Mouse (Mus musculus): Measurements from ENCODE around the gene Kdm1a. TPM values are rescaled to one million over a fixed set of nuclear protein-coding genes. Genes with fewer than 3 reads are reported as not detected.

The Kdm1a gene
- polyA plus RNA-seq, 1 experiment from 2014 or later = 52.7 TPM

- Histone ChIP-seq H3K9ac (replicated peaks; ENCODE audit: low read depth, low read length) (peak overlapping the region; percentile 50), H3K4me3 (ENCODE audit: low read depth, low read length) (peak overlapping the region; percentile 56), H3K27me3 (ENCODE audit: control insufficient read depth, insufficient read depth, low read length) (0 out of 2 replicates have a peak, but pooled peaks cover 4% of the 10 kb centered on the region), H3K27ac (ENCODE audit: low read length) (no peak overlapping the region), H3K4me2 (replicated peaks; ENCODE audit: low read depth, low read length) (peak overlapping the region; percentile 96), H3K4me1 (ENCODE audit: control insufficient read depth, insufficient read depth, low read length) (peaks cover 11% of the 10 kb centered on the region), H3K36me3 (ENCODE audit: control insufficient read depth, insufficient read depth, low read length) (no peaks in the 10 kb centered on the region), H3K9me3 (ENCODE audit: control insufficient read depth, low read depth, low read length) (no peaks in the 10 kb centered on the region)
- 2% methylated on average over 76 of the region's 76 CpGs for WGBS
- no peak for ATAC-seq (ENCODE audit: insufficient number of reproducible peaks, insufficient read depth, low FRiP score, low read depth)
Observed at GRCm38 (mm10) chr4:136637563-136638229, 35.2 kb upstream of the Kdm1a start.

DNA sequence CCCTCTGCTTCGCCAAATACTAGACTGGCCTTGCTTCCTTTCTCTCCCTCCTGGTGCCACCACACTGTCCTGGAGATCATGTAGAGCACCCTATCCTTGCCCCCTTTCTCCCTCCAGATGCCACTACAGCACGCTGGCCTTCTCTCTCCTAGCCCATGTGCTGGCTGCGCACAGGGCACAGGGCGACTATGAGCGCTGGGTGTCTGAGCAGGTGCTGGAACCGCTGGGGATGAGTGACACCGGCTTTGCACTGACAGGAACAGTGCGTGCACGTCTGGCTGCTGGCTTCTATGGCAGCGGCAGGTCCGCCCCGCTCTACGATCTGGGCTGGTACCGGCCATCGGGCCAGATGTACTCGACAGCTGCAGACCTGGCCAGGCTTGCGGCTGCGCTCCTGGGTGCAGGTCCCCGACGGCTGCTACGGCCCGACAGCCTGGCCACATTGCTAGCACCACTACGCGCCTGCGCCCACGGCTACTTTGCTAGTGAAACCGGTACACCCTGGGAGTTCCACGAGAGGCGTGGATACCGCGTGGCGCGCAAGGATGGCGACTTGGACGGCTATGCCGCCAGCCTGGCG is 34.5 kb upstream of the Kdm1a start:
- Histone ChIP-seq H3K27ac (ENCODE audit: low read length) (no peak overlapping the region), H3K9ac (replicated peaks; ENCODE audit: low read depth, low read length) (peak overlapping the region; percentile 50), H3K36me3 (ENCODE audit: control insufficient read depth, insufficient read depth, low read length) (no peaks in the 10 kb centered on the region), H3K4me2 (replicated peaks; ENCODE audit: low read depth, low read length) (peak overlapping the region; percentile 96), H3K4me1 (ENCODE audit: control insufficient read depth, insufficient read depth, low read length) (peaks cover 11% of the 10 kb centered on the region), H3K9me3 (ENCODE audit: control insufficient read depth, low read depth, low read length) (no peaks in the 10 kb centered on the region), H3K27me3 (ENCODE audit: control insufficient read depth, insufficient read depth, low read length) (0 out of 2 replicates have a peak, but pooled peaks cover 4% of the 10 kb centered on the region), H3K4me3 (ENCODE audit: low read depth, low read length) (peak overlapping the region; percentile 56)
- ATAC-seq (ENCODE audit: insufficient number of reproducible peaks, insufficient read depth, low FRiP score, low read depth) = no peak; the same call in 1 of the 2 replicates
- WGBS = 18% methylated on average over 37 of the region's 37 CpGs

DNA sequence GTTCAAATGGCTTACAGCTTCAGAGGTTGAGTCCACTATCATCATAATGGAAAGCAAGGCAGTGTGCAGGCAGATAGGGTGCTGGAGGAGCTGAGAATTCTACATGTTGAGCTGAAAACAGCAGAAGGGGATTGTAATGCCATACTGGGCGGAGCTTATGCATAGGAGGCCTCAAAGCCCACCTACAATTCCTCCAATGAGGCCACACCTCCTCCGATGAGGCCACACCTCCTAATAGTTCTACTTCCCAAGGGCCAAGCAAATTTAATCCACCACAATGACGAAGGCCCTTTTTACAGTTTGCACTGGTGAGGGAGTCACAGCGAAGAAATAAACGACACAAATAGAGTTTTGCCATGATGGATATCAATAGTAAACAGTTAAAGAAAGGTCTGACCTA is 34.0 kb upstream of the Kdm1a start:
- Histone ChIP-seq H3K4me1 (ENCODE audit: control insufficient read depth, insufficient read depth, low read length) (peaks cover 11% of the 10 kb centered on the region), H3K27ac (ENCODE audit: low read length) (no peak overlapping the region), H3K4me3 (ENCODE audit: low read depth, low read length) (no peak overlapping the region), H3K9ac (replicated peaks; ENCODE audit: low read depth, low read length) (no peak overlapping the region), H3K36me3 (ENCODE audit: control insufficient read depth, insufficient read depth, low read length) (no peaks in the 10 kb centered on the region), H3K9me3 (ENCODE audit: control insufficient read depth, low read depth, low read length) (no peaks in the 10 kb centered on the region), H3K27me3 (ENCODE audit: control insufficient read depth, insufficient read depth, low read length) (0 out of 2 replicates have a peak, but pooled peaks cover 4% of the 10 kb centered on the region), H3K4me2 (replicated peaks; ENCODE audit: low read depth, low read length) (no peak overlapping the region)
- no peak for ATAC-seq (ENCODE audit: insufficient number of reproducible peaks, insufficient read depth, low FRiP score, low read depth)
- WGBS = 57% methylated on average over 5 of the region's 5 CpGs

DNA sequence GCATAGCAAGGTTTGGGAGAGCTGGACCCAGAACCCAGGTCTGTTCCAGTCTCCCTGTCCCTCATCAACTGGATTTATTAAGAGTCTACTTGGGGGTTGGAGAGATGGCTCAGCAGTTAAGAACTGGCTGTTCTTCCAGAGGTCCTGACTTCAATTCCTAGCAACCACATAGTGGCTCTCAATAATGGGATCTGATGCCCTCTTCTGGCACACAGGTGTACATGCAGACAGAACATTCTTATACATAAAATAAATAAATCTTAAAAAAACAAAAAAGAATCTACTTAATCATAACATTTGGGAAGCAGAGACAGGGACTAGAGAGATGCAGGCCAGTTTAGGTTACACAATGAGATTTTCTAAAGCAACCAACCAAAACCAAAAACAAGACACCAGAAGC is 33.5 kb upstream of the Kdm1a start:
- Histone ChIP-seq H3K9me3 (ENCODE audit: control insufficient read depth, low read depth, low read length) (no peaks in the 10 kb centered on the region), H3K4me1 (ENCODE audit: control insufficient read depth, insufficient read depth, low read length) (peaks cover 11% of the 10 kb centered on the region), H3K36me3 (ENCODE audit: control insufficient read depth, insufficient read depth, low read length) (no peaks in the 10 kb centered on the region), H3K27ac (ENCODE audit: low read length) (no peak overlapping the region), H3K4me3 (ENCODE audit: low read depth, low read length) (no peak overlapping the region), H3K9ac (replicated peaks; ENCODE audit: low read depth, low read length) (no peak overlapping the region), H3K4me2 (replicated peaks; ENCODE audit: low read depth, low read length) (no peak overlapping the region), H3K27me3 (ENCODE audit: control insufficient read depth, insufficient read depth, low read length) (0 out of 2 replicates have a peak, but pooled peaks cover 4% of the 10 kb centered on the region)
- ATAC-seq (ENCODE audit: insufficient number of reproducible peaks, insufficient read depth, low FRiP score, low read depth) = no peak

- Histone ChIP-seq H3K27ac (ENCODE audit: low read length) (no peak overlapping the region), H3K4me3 (ENCODE audit: low read depth, low read length) (no peak overlapping the region), H3K36me3 (ENCODE audit: control insufficient read depth, insufficient read depth, low read length) (no peaks in the 10 kb centered on the region), H3K4me2 (replicated peaks; ENCODE audit: low read depth, low read length) (no peak overlapping the region), H3K9ac (replicated peaks; ENCODE audit: low read depth, low read length) (no peak overlapping the region), H3K4me1 (ENCODE audit: control insufficient read depth, insufficient read depth, low read length) (no peaks in the 10 kb centered on the region), H3K27me3 (ENCODE audit: control insufficient read depth, insufficient read depth, low read length) (no peaks in the 10 kb centered on the region), H3K9me3 (ENCODE audit: control insufficient read depth, low read depth, low read length) (no peaks in the 10 kb centered on the region)
- ATAC-seq (ENCODE audit: insufficient number of reproducible peaks, insufficient read depth, low FRiP score, low read depth) = no peak
- 80% methylated on average over 11 of the region's 11 CpGs for WGBS
Observed at GRCm38 (mm10) chr4:136631237-136631994, 28.9 kb upstream of the Kdm1a start.

GRCm38 (mm10) chr4:136626590-136626989 is 24.1 kb upstream of the Kdm1a start:
- no peaks in the 10 kb centered on the region for H3K27me3 ChIP-seq (ENCODE audit: control insufficient read depth, insufficient read depth, low read length)
- no peak for ATAC-seq (ENCODE audit: insufficient number of reproducible peaks, insufficient read depth, low FRiP score, low read depth)
- no peaks in the 10 kb centered on the region for H3K4me1 ChIP-seq (ENCODE audit: control insufficient read depth, insufficient read depth, low read length)
- WGBS = 68% methylated on average over 6 of the region's 6 CpGs
- H3K9me3 ChIP-seq (ENCODE audit: control insufficient read depth, low read depth, low read length) = no peaks in the 10 kb centered on the region
- H3K36me3 ChIP-seq (ENCODE audit: control insufficient read depth, insufficient read depth, low read length) = no peaks in the 10 kb centered on the region
- H3K9ac ChIP-seq (replicated peaks; ENCODE audit: low read depth, low read length) = no peak overlapping the region
- H3K4me3 ChIP-seq (ENCODE audit: low read depth, low read length) = no peak overlapping the region
- no peak overlapping the region for H3K27ac ChIP-seq (ENCODE audit: low read length)
- H3K4me2 ChIP-seq (replicated peaks; ENCODE audit: low read depth, low read length) = no peak overlapping the region

DNA sequence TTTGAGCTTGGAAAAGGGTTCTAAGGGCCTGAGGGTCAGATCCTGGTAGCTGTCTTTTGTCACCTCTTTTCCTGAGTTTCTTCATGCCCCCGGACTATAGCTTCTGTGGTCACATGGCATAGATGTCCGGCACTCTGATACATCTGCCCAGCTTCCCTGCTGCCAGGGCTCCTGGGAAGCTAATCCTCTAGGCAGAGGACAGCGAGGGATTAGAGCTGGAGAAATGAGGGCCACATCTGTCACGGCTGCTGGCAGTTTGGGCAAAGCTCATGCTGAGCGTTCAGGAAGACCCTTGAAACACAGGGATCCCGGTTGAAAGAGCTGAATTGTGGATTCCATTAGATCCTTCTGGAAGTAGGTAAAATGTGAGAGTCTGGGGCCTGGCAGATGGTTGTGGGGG is 19.9 kb upstream of the Kdm1a start, which contains the start of gene Lactbl1:
Gene Lactbl1, plus strand, starts transcription at position 234 of the 400 bp plus-strand sequence.
- H3K4me1 ChIP-seq (ENCODE audit: control insufficient read depth, insufficient read depth, low read length) = no peaks in the 10 kb centered on the region
- H3K36me3 ChIP-seq (ENCODE audit: control insufficient read depth, insufficient read depth, low read length) = no peaks in the 10 kb centered on the region
- 58% methylated on average over 6 of the region's 6 CpGs for WGBS
- H3K27me3 ChIP-seq (ENCODE audit: control insufficient read depth, insufficient read depth, low read length) = no peaks in the 10 kb centered on the region
- no peaks in the 10 kb centered on the region for H3K9me3 ChIP-seq (ENCODE audit: control insufficient read depth, low read depth, low read length)
- H3K27ac ChIP-seq (ENCODE audit: low read length) = no peak within 1 kb of the TSS
- no peak for ATAC-seq (ENCODE audit: insufficient number of reproducible peaks, insufficient read depth, low FRiP score, low read depth)
- H3K4me2 ChIP-seq (replicated peaks; ENCODE audit: low read depth, low read length) = no peak within 1 kb of the TSS
- H3K4me3 ChIP-seq (ENCODE audit: low read depth, low read length) = no peak within 1 kb of the TSS
- H3K9ac ChIP-seq (replicated peaks; ENCODE audit: low read depth, low read length) = no peak within 1 kb of the TSS

- 61% methylated on average over 5 of the region's 5 CpGs for WGBS
- no peaks in the 10 kb centered on the region for H3K4me1 ChIP-seq (ENCODE audit: control insufficient read depth, insufficient read depth, low read length)
- H3K27me3 ChIP-seq (ENCODE audit: control insufficient read depth, insufficient read depth, low read length) = no peaks in the 10 kb centered on the region
- H3K27ac ChIP-seq (ENCODE audit: low read length) = no peak overlapping the region
- ATAC-seq (ENCODE audit: insufficient number of reproducible peaks, insufficient read depth, low FRiP score, low read depth) = no peak
- H3K36me3 ChIP-seq (ENCODE audit: control insufficient read depth, insufficient read depth, low read length) = no peaks in the 10 kb centered on the region
- H3K9me3 ChIP-seq (ENCODE audit: control insufficient read depth, low read depth, low read length) = no peaks in the 10 kb centered on the region
- H3K4me2 ChIP-seq (replicated peaks; ENCODE audit: low read depth, low read length) = no peak overlapping the region
- no peak overlapping the region for H3K9ac ChIP-seq (replicated peaks; ENCODE audit: low read depth, low read length)
- H3K4me3 ChIP-seq (ENCODE audit: low read depth, low read length) = no peak overlapping the region
Observed at GRCm38 (mm10) chr4:136621956-136622355, 19.4 kb upstream of the Kdm1a start.

Measured in stomach, embryonic 14.5 days (tissue).